Mouse (Mus musculus): ENCODE data around the gene Olfr1199.

Gene Olfr1199

DNA sequence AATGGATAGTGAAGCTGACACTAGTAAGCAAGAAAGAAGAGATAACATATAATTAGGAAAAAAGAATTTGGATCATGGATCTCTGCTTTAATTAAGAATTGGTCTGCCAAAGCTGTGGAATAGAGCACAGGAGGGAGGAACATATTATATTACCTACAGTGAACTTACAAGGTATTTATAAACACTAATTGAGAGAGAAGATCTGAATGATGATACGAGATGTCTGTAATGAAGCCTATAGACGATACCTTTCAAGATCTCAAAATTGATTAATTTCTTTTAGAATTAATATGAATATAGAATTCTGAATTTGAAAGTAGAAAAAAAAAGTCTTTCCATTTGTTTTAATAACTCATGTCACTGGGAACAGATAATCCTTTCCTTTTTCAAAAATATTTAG is at the start of gene Olfr1199:
Gene Olfr1199, minus strand, starts transcription at position 101 of the 400 bp plus-strand sequence.
- in situ Hi-C loops (cut with MboI; ENCODE audit: low sequenced_read_pairs) = no loop called here

DNA sequence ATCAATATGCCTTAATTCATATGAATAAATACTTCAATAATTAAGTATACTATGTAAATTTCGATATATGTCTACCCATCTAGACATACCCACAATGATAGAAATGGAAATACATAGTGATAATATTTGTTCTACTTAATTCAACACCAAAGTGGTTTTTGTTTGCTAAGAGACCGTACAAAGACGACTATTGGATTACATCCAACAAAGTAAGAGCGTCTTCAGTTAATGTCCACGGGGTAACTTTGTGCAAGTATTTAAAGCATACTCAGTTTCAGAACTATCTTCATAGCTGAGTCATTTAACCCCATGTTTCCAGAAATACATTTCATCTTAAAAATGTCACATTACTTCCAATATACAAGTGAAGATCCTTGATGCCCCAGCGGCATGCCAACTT is 32.5 kb upstream of the Olfr1199 start, which contains the start of gene Olfr1201:
Gene Olfr1201, plus strand, starts transcription at position 301 of the 400 bp plus-strand sequence.
- in situ Hi-C loops (cut with MboI; ENCODE audit: low sequenced_read_pairs) = no loop called here

DNA sequence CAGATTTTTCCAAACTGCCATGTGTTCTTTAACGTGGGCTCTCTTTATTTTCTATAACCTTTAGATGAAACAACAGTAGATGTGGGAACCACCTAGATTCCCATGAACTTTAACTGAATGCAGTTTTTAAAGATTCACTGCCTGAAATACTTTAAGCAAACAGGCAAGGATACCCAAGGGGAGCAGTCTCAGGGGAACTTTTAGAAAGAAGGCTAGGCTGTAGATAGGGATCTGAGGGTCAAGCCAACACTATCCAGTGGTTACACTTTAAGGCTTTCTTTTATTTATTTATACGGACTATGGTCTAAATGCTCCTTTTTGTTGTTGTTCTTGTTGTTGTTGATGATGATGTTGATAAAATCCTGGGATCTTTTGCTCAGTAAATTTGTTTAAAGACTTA is 10.1 kb upstream of the Olfr1199 start, which contains the start of gene Olfr1200:
Gene Olfr1200, minus strand, starts transcription at position 101 of the 400 bp plus-strand sequence.
- in situ Hi-C loops (cut with MboI; ENCODE audit: low sequenced_read_pairs) = no loop called here

DNA sequence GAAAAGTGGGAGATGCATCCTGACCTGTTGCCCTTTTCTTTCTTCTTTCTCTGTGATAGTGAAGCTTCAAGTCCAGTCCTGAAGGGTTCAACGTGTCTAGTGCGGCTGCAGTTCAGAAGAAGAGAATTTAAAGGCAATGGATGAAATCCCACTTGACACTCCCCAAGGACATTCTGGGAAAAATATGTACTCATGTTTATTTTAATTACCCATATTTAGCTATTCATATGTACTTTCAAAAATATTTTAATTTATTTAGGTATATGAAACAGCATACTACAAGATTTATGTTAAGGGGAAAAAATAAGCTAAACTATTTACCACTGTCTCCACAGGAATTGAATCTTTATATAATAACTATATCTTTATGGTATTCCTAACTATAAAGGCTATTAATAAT is 9.0 kb downstream of the Olfr1199 start, which contains the start of gene Olfr1198:
Gene Olfr1198, minus strand, starts transcription at position 101 of the 400 bp plus-strand sequence.
- in situ Hi-C loops (cut with MboI; ENCODE audit: low sequenced_read_pairs) = no loop called here

DNA sequence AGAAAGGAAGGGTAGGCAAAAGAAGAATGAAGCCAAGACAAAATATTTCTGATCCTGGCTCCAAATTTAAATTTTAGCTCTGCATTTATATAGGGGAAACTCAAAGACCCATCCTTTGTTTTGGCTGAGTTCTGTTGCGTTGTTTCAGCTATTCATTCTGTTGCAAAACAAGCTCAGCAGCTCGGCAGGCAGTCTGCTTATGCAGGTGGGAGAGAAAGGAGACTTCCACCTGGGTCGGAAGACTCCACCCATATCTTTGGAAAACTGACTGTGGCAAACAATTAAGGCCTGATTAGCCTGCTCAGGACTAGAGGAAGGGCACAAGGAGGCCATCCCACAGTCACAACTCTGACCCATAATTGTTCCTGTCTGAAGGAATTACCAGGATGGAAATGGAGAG is 16.9 kb downstream of the Olfr1199 start:
- in situ Hi-C loops (cut with MboI; ENCODE audit: low sequenced_read_pairs) = no loop called here

DNA sequence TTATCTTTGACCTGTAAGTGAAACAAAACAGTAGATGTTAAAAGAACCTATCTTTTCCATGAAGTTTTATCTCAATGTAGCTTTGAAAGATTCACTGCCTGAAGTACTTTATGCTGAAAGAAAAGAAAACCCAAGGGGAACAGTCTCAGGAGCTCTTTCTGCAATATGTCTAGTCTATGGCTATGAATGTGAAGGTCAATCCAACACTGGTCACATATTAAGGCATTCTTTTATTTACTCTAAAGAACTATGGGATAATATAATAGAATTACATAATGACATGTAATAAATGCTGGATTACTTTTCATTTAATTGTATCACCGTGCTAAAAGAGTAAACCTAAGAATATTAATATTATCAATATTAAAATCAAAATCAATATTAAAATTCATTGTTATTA is 28.0 kb downstream of the Olfr1199 start, which contains the start of gene Olfr1197:
Gene Olfr1197, minus strand, starts transcription at position 101 of the 400 bp plus-strand sequence.
- in situ Hi-C loops (cut with MboI; ENCODE audit: low sequenced_read_pairs) = no loop called here

DNA sequence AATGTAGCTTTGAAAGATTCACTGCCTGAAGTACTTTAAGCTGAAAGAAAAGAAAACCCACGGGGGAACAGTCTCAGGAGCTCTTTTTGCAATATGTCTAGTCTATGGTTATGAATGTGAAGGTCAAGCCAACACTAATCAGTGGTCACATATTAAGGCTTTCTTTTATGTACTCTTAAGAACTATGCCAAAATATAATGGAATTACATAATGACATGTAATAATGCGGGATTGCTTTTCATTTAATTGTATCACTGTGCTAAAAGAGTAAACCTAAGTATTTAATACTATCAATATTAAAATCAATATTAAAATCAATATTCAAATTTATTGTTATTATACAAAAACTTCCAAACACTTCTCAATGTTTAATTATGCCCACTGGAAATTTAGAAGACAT is 55.8 kb downstream of the Olfr1199 start, which contains the start of gene Olfr1196:
Gene Olfr1196, minus strand, starts transcription at position 101 of the 400 bp plus-strand sequence.
- in situ Hi-C loops (cut with MboI; ENCODE audit: low sequenced_read_pairs) = no loop called here

All from CH12F3 (cell line).